ENCODE assay signal across 8 mouse cellular contexts in the genomic region with DNA sequence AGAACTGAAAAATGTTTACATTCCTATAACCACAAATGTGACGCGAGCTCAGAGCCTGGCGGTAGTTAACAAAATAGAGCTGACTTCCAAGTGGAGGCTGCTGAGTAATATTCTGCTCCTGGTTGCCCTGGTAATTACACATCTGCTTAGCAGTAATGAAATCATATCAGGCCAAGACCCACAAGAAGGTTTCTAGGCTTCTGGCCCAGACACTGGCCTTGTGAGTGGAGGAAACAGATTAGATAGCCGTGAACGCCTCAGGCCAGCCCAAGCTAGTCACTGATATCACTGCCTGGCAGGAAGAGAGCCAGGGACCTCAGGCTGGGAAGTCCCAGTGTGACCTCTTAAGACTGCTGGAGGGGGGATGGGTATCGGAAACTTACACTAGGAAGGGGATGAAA. TPM values are rescaled to one million over a fixed set of nuclear protein-coding genes. Genes with fewer than 3 reads are reported as not detected.
A peak's percentile ranks its signal among the peaks of the same experiment; 100 is the strongest.
DNase-seq lines count a peak whose midpoint lies in the region; ATAC-seq and TF ChIP-seq lines count a peak whose summit lies in the region.

No protein-coding gene starts in this region.

- no peak overlapping the region for H3K27ac ChIP-seq in CH12.LX (ENCODE audit: insufficient read depth, low read depth)
- H3K27ac ChIP-seq in kidney, adult 2 months (ENCODE audit: insufficient read depth, low read depth, low read length) = peak overlapping the region; percentile 41
- peak overlapping the region; percentile 74 for H3K27ac ChIP-seq in lung, embryonic 15.5 days

- no peak for TF ChIP-seq RAD21 in CH12.LX (IDR thresholded peaks at IDR 0.05; ENCODE audit: low read depth, low read length)

- H3K4me1 ChIP-seq in CH12.LX (ENCODE audit: control insufficient read depth in 1 of 2, insufficient read depth in 2 of 2) = peaks cover 2 to 56% of the 10 kb centered on the region in 2 experiments; a peak in 2 of 4 replicates
- H3K4me1 ChIP-seq in kidney, adult 2 months (ENCODE audit: control insufficient read depth, insufficient read depth, low read length) = no peaks in the 10 kb centered on the region
- peaks cover 30% of the 10 kb centered on the region for H3K4me1 ChIP-seq in lung, embryonic 15.5 days

- dilution Hi-C loops in CH12.LX (cut with MboI; ENCODE audit: extremely low pct_ligation_motif_present, extremely low pct_unique_long_range_greater_than_20kb, low sequenced_read_pairs) = no loop called here

- H3K4me3 ChIP-seq in CH12.LX (replicated peaks in 1 of 3; ENCODE audit: low read depth in 2 of 3, low read length in 2 of 3, poor library complexity in 1 of 3) = no peak overlapping the region
- H3K4me3 ChIP-seq in kidney, adult 2 months (ENCODE audit: insufficient read depth, low read depth, low read length) = no peak overlapping the region
- H3K4me3 ChIP-seq in lung, embryonic 15.5 days = no peak overlapping the region

- TF ChIP-seq POLR2A in CH12.LX (IDR thresholded peaks at IDR 0.05; ENCODE audit: low read depth, low read length) = no peak
- no peak for TF ChIP-seq POLR2A in kidney, adult 2 months (IDR thresholded peaks at IDR 0.05; ENCODE audit: low read depth, low read length)

- H3K27me3 ChIP-seq in CH12.LX (replicated peaks) = no peaks in the 10 kb centered on the region
- H3K27me3 ChIP-seq in kidney, adult 2 months (replicated peaks; ENCODE audit: control insufficient read depth, insufficient read depth, low read length) = no peaks in the 10 kb centered on the region
- no peaks in the 10 kb centered on the region for H3K27me3 ChIP-seq in lung, embryonic 15.5 days

- H3K79me2 ChIP-seq in CH12.LX (replicated peaks; ENCODE audit: control insufficient read depth, extremely low read depth, insufficient read depth, poor library complexity, severe bottlenecking) = no peaks in the 10 kb centered on the region

- H3K9ac ChIP-seq in CH12.LX (ENCODE audit: insufficient read depth, low read depth) = no peak overlapping the region
- H3K9ac ChIP-seq in lung, embryonic 15.5 days = no peak overlapping the region

- in situ Hi-C loops in CH12.LX (cut with MboI; ENCODE audit: low pct_ligation_motif_present, low pct_unique_long_range_greater_than_20kb, low sequenced_read_pairs) = loop anchor here (25.0 kb wide), 1 partner anchor 333 kb away; no protein-coding TSS in a partner anchor

- H3K4me2 ChIP-seq in CH12.LX (ENCODE audit: insufficient read depth, low read depth, poor library complexity, severe bottlenecking) = no peak overlapping the region; the same call in 1 of the 2 replicates
- peak overlapping the region; percentile 26; the same call in 1 of the 2 replicates for H3K4me2 ChIP-seq in lung, embryonic 15.5 days

- WGBS in kidney, adult 2 months = 31% methylated on average over 6 of the region's 6 CpGs
- 2% methylated on average over 6 of the region's 6 CpGs for WGBS in lung, embryonic 15.5 days

- H3K9me3 ChIP-seq in CH12.LX (replicated peaks; ENCODE audit: low read length) = no peaks in the 10 kb centered on the region
- H3K9me3 ChIP-seq in lung, embryonic 15.5 days = no peaks in the 10 kb centered on the region

- TF ChIP-seq CTCF in CH12.LX (conservative IDR thresholded peaks at IDR 0.05 in 1 of 2, IDR thresholded peaks at IDR 0.05 in 1 of 2; ENCODE audit: low read depth in 2 of 2, low read length in 2 of 2) = no peak
- no peak for TF ChIP-seq CTCF in kidney, adult 2 months (conservative IDR thresholded peaks at IDR 0.05; ENCODE audit: insufficient read depth, insufficient read length, low read depth, low read length)

- no peaks in the 10 kb centered on the region for H3K36me3 ChIP-seq in CH12.LX (replicated peaks in 1 of 2; ENCODE audit: control insufficient read depth in 1 of 2, insufficient read depth in 1 of 2, low read length in 1 of 2)
- H3K36me3 ChIP-seq in kidney, adult 2 months (ENCODE audit: control insufficient read depth, insufficient read depth, low read length) = no peaks in the 10 kb centered on the region
- H3K36me3 ChIP-seq in lung, embryonic 15.5 days = no peaks in the 10 kb centered on the region

- peak; percentile 85; the same call in 1 of the 2 replicates for ATAC-seq in lung, embryonic 15.5 days (ENCODE audit: borderline replicate concordance, extremely low read depth, low FRiP score, low TSS enrichment)

- 0 out of 2 replicates have a peak, but pooled peaks have one; percentile 35 for TF ChIP-seq EP300 in CH12.LX (IDR thresholded peaks at IDR 0.05; ENCODE audit: low read length)

- DNase-seq in CH12.LX (ENCODE audit: extremely low read depth) = peak; percentile 68
- DNase-seq in c-Kit-negative CD71-positive TER-119-positive erythroid progenitor cells, embryonic 14.5 days (ENCODE audit: low read depth, low spot score) = peak; percentile 28
- DNase-seq in heart, adult 18-20 months = peak; percentile 81 to 93
- peak; percentile 82 for DNase-seq in kidney, adult 2 months
- DNase-seq in retina, postnatal 1 day = peak; percentile 65
- DNase-seq in cerebellum, adult 9-10 months = no peak
- DNase-seq in layer of hippocampus, postnatal 14 days (ENCODE audit: low spot score in 2 of 2) = no peak

TF ChIP-seq in CH12.LX, 34 proteins besides CTCF, POLR2A, EP300 and RAD21:
- TF ChIP-seq ZC3H11A (IDR thresholded peaks at IDR 0.05; ENCODE audit: low read depth, low read length) (no peak), BHLHE40 (IDR thresholded peaks at IDR 0.05; ENCODE audit: low read depth, low read length) (peak; percentile 25; the same call in 1 of the 2 replicates), ZNF384 (IDR thresholded peaks at IDR 0.05; ENCODE audit: low read depth, low read length) (no peak), MAZ (IDR thresholded peaks at IDR 0.05; ENCODE audit: low read depth, low read length) (no peak), PAX5 (IDR thresholded peaks at IDR 0.05; ENCODE audit: low read length) (no peak), ELF1 (IDR thresholded peaks at IDR 0.05; ENCODE audit: low read depth, low read length) (0 out of 2 replicates have a peak, but pooled peaks have one; percentile 10), SMC3 (IDR thresholded peaks at IDR 0.05; ENCODE audit: low read depth, low read length) (no peak), TBP (conservative IDR thresholded peaks at IDR 0.05; ENCODE audit: low read depth, low read length) (no peak), CHD1 (IDR thresholded peaks at IDR 0.05; ENCODE audit: low read depth, low read length) (no peak), MEF2A (IDR thresholded peaks at IDR 0.05; ENCODE audit: borderline replicate concordance, low read depth, low read length) (no peak), JUND (conservative IDR thresholded peaks at IDR 0.05; ENCODE audit: low read depth, low read length) (no peak), MYC (IDR thresholded peaks at IDR 0.05; ENCODE audit: low read depth, low read length) (no peak), CHD2 (IDR thresholded peaks at IDR 0.05; ENCODE audit: low read length) (peak; percentile 48; the same call in 1 of the 2 replicates), GABPA (IDR thresholded peaks at IDR 0.05; ENCODE audit: insufficient replicate concordance, low read depth, low read length) (no peak), SIN3A (IDR thresholded peaks at IDR 0.05; ENCODE audit: low read length) (no peak), UBTF (IDR thresholded peaks at IDR 0.05; ENCODE audit: low read depth, low read length) (no peak), KAT2A (IDR thresholded peaks at IDR 0.05; ENCODE audit: insufficient replicate concordance, low read length) (no peak), USF1 (IDR thresholded peaks at IDR 0.05; ENCODE audit: low read depth, low read length) (no peak), TCF12 (IDR thresholded peaks at IDR 0.05; ENCODE audit: low read depth, low read length) (peak; percentile 28; the same call in 1 of the 2 replicates), NELFE (IDR thresholded peaks at IDR 0.05; ENCODE audit: low read depth, low read length) (no peak), HCFC1 (IDR thresholded peaks at IDR 0.05; ENCODE audit: low read depth, low read length) (no peak; the same call in 1 of the 2 replicates), ZMIZ1 (IDR thresholded peaks at IDR 0.05; ENCODE audit: low read depth, low read length) (no peak), USF2 (conservative IDR thresholded peaks at IDR 0.05; ENCODE audit: low read depth, low read length) (no peak), JUN (IDR thresholded peaks at IDR 0.05; ENCODE audit: insufficient read depth, low read depth, low read length) (no peak), IRF4 (IDR thresholded peaks at IDR 0.05; ENCODE audit: low read depth, low read length) (0 out of 2 replicates have a peak, but pooled peaks have one; percentile 18), MAFK (IDR thresholded peaks at IDR 0.05; ENCODE audit: insufficient replicate concordance, low read length) (no peak), MXI1 (IDR thresholded peaks at IDR 0.05; ENCODE audit: low read depth, low read length) (no peak), POLR2AphosphoS2 (IDR thresholded peaks at IDR 0.05; ENCODE audit: low read depth, low read length) (no peak), NRF1 (IDR thresholded peaks at IDR 0.05; ENCODE audit: low read depth, low read length) (no peak), E2F4 (IDR thresholded peaks at IDR 0.05; ENCODE audit: insufficient replicate concordance, low read depth, low read length) (no peak), RCOR1 (conservative IDR thresholded peaks at IDR 0.05; ENCODE audit: low read depth, low read length) (no peak), ZKSCAN1 (IDR thresholded peaks at IDR 0.05; ENCODE audit: borderline replicate concordance, low read depth, low read length) (no peak), MAX (IDR thresholded peaks at IDR 0.05; ENCODE audit: low read length) (peak; percentile 25; the same call in 1 of the 2 replicates), ETS1 (conservative IDR thresholded peaks at IDR 0.05; ENCODE audit: low read depth, low read length) (no peak; the same call in 1 of the 2 replicates)

RNA-seq across cellular contexts. Expression of a gene that starts 27.6 kb away (rescaled TPM):
- total RNA-seq in CH12.LX (2012; rRNA removed) = 19.0 and 24.4 TPM in 2 replicates
- 36.6 and 40.8 TPM in 2 replicates for total RNA-seq in CH12.LX (2014; rRNA removed)
- 39.5 and 50.9 TPM in 2 replicates for polyA plus RNA-seq in CH12.LX (2012; ENCODE audit: insufficient read length, low read depth)
- total RNA-seq in heart, adult 18-20 months (2021) = 10 to 100 TPM; 14.4 to 19.6 TPM
- polyA plus RNA-seq in kidney, adult 2 months (2012; rRNA removed) = 25.1 and 29.6 TPM in 2 replicates
- polyA plus RNA-seq in lung, embryonic 15.5 days (2015; fragmentation: Nextera tagmentation; extraction: Ambion mirVana) = 51.4 and 57.1 TPM in 2 replicates
- 10 to 100 TPM; 40.2 to 44.3 TPM for total RNA-seq in layer of hippocampus, postnatal 14 days (2021)

Comparison
In these comparisons a context has a peak if more than half of its experiments do, and no peak if none do; other contexts are left out.
1. DNase-seq: peak in CH12.LX (single experiment), c-Kit-negative CD71-positive TER-119-positive erythroid progenitor cells, embryonic 14.5 days (single experiment), heart, adult 18-20 months (2 of 2), kidney, adult 2 months (single experiment) and retina, postnatal 1 day (single experiment); none in cerebellum, adult 9-10 months (single experiment) and layer of hippocampus, postnatal 14 days (0 of 2).